Mouse (Mus musculus): ENCODE data around the gene Dennd1b. TPM values are rescaled to one million over a fixed set of nuclear protein-coding genes. Genes with fewer than 3 reads are reported as not detected.

Gene Dennd1b
- total and polyA plus RNA-seq, 2 experiments: 3.2 to 16.5 TPM

- Histone ChIP-seq H3K79me2 (ENCODE audit: control insufficient read depth, insufficient read depth, low read length) (peaks cover 16% of the 10 kb centered on the region; the same call in 1 of the 2 replicates), H3K27me3 (ENCODE audit: control insufficient read depth, insufficient read depth, low read length) (no peaks in the 10 kb centered on the region), H3K9ac (ENCODE audit: low read depth, low read length) (no peak overlapping the region), H3K36me3 (ENCODE audit: control insufficient read depth, insufficient read depth, low read length) (no peaks in the 10 kb centered on the region), H3K4me1 (ENCODE audit: control insufficient read depth, insufficient read depth, low read length) (no peaks in the 10 kb centered on the region), H3K4me3 (ENCODE audit: insufficient read depth, low read depth, low read length) (no peak overlapping the region), H3K27ac (replicated peaks; ENCODE audit: insufficient read depth, low read depth, low read length) (no peak overlapping the region)
- no peak for TF ChIP-seq CTCF (IDR thresholded peaks at IDR 0.05; ENCODE audit: low read depth, low read length)
- TF ChIP-seq POLR2A (IDR thresholded peaks at IDR 0.05; ENCODE audit: extremely low read depth, insufficient read depth, low read length): no peak
- DNase-seq (ENCODE audit: extremely low read depth, low read depth, low spot score): no peak
- 88% methylated on average over 4 of the region's 4 CpGs for WGBS
Observed at GRCm38 (mm10) chr1:138984161-138984560, 20.9 kb downstream of the Dennd1b start.

GRCm38 (mm10) chr1:138992384-138993138 lies 29.3 kb downstream of the Dennd1b start:
- H3K9ac ChIP-seq (ENCODE audit: low read depth, low read length): no peak overlapping the region
- H3K79me2 ChIP-seq (ENCODE audit: control insufficient read depth, insufficient read depth, low read length): peaks cover 18% of the 10 kb centered on the region
- TF ChIP-seq POLR2A (IDR thresholded peaks at IDR 0.05; ENCODE audit: extremely low read depth, insufficient read depth, low read length) (no peak), CTCF (IDR thresholded peaks at IDR 0.05; ENCODE audit: low read depth, low read length) (no peak)
- no peak overlapping the region for H3K27ac ChIP-seq (replicated peaks; ENCODE audit: insufficient read depth, low read depth, low read length)
- H3K4me1 ChIP-seq (ENCODE audit: control insufficient read depth, insufficient read depth, low read length): peaks cover 9% of the 10 kb centered on the region
- DNase-seq (ENCODE audit: extremely low read depth, low read depth, low spot score): peak; percentile 90
- no peaks in the 10 kb centered on the region for H3K27me3 ChIP-seq (ENCODE audit: control insufficient read depth, insufficient read depth, low read length)
- no peaks in the 10 kb centered on the region for H3K36me3 ChIP-seq (ENCODE audit: control insufficient read depth, insufficient read depth, low read length)
- H3K4me3 ChIP-seq (ENCODE audit: insufficient read depth, low read depth, low read length): no peak overlapping the region
- WGBS: 42% methylated on average over 5 of the region's 5 CpGs

- Histone ChIP-seq H3K27ac (replicated peaks; ENCODE audit: insufficient read depth, low read depth, low read length) (no peak overlapping the region), H3K79me2 (ENCODE audit: control insufficient read depth, insufficient read depth, low read length) (peaks cover 18% of the 10 kb centered on the region), H3K4me3 (ENCODE audit: insufficient read depth, low read depth, low read length) (no peak overlapping the region), H3K27me3 (ENCODE audit: control insufficient read depth, insufficient read depth, low read length) (no peaks in the 10 kb centered on the region), H3K4me1 (ENCODE audit: control insufficient read depth, insufficient read depth, low read length) (peaks cover 12% of the 10 kb centered on the region), H3K36me3 (ENCODE audit: control insufficient read depth, insufficient read depth, low read length) (no peaks in the 10 kb centered on the region), H3K9ac (ENCODE audit: low read depth, low read length) (no peak overlapping the region)
- TF ChIP-seq POLR2A (IDR thresholded peaks at IDR 0.05; ENCODE audit: extremely low read depth, insufficient read depth, low read length) (no peak), CTCF (IDR thresholded peaks at IDR 0.05; ENCODE audit: low read depth, low read length) (no peak)
- WGBS: 94% methylated on average over 6 of the region's 6 CpGs
- no peak for DNase-seq (ENCODE audit: extremely low read depth, low read depth, low spot score)
Observed at GRCm38 (mm10) chr1:138995621-138996380, 32.6 kb downstream of the Dennd1b start.

DNA sequence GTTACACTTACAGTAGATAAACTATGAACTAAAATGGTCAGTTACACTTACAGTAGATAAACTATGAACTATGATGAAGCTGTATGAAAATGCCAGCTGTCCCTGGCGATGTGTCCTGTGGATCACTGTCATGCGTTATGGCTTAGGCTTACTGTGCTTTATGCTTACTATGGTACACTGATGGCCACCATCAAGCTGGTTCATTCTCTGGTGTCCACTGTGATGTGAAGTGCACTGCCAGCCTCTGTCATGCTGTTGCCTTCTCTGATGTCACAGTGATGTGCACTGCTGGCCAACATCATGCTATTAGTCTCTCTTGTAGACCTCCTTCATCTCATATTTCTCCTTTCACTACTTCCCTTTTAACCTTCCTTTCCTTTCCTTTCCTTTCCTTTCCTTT lies 33.4 kb downstream of the Dennd1b start:
- Histone ChIP-seq H3K27me3 (ENCODE audit: control insufficient read depth, insufficient read depth, low read length) (no peaks in the 10 kb centered on the region), H3K9ac (ENCODE audit: low read depth, low read length) (no peak overlapping the region), H3K4me1 (ENCODE audit: control insufficient read depth, insufficient read depth, low read length) (peaks cover 15% of the 10 kb centered on the region), H3K4me3 (ENCODE audit: insufficient read depth, low read depth, low read length) (no peak overlapping the region), H3K36me3 (ENCODE audit: control insufficient read depth, insufficient read depth, low read length) (no peaks in the 10 kb centered on the region), H3K79me2 (ENCODE audit: control insufficient read depth, insufficient read depth, low read length) (peaks cover 19% of the 10 kb centered on the region), H3K27ac (replicated peaks; ENCODE audit: insufficient read depth, low read depth, low read length) (no peak overlapping the region)
- WGBS: 97% methylated on average over 2 of the region's 2 CpGs
- TF ChIP-seq POLR2A (IDR thresholded peaks at IDR 0.05; ENCODE audit: extremely low read depth, insufficient read depth, low read length) (no peak), CTCF (IDR thresholded peaks at IDR 0.05; ENCODE audit: low read depth, low read length) (no peak)
- DNase-seq (ENCODE audit: extremely low read depth, low read depth, low spot score): no peak

- no peaks in the 10 kb centered on the region for H3K27me3 ChIP-seq (ENCODE audit: control insufficient read depth, insufficient read depth, low read length)
- TF ChIP-seq POLR2A (IDR thresholded peaks at IDR 0.05; ENCODE audit: extremely low read depth, insufficient read depth, low read length) (no peak), CTCF (IDR thresholded peaks at IDR 0.05; ENCODE audit: low read depth, low read length) (no peak)
Observed at GRCm38 (mm10) chr1:139000675-139001379, 37.6 kb downstream of the Dennd1b start.

More at GRCm38 (mm10) chr1:139000675-139001379, 37.6 kb downstream of the Dennd1b start:
- Histone ChIP-seq H3K9ac (ENCODE audit: low read depth, low read length) (no peak overlapping the region), H3K79me2 (ENCODE audit: control insufficient read depth, insufficient read depth, low read length) (peaks cover 18% of the 10 kb centered on the region; the same call in 1 of the 2 replicates), H3K27ac (replicated peaks; ENCODE audit: insufficient read depth, low read depth, low read length) (no peak overlapping the region), H3K36me3 (ENCODE audit: control insufficient read depth, insufficient read depth, low read length) (no peaks in the 10 kb centered on the region), H3K4me3 (ENCODE audit: insufficient read depth, low read depth, low read length) (no peak overlapping the region), H3K4me1 (ENCODE audit: control insufficient read depth, insufficient read depth, low read length) (peaks cover 6% of the 10 kb centered on the region; the same call in 1 of the 2 replicates)
- 65% methylated on average over 9 of the region's 9 CpGs for WGBS
- DNase-seq (ENCODE audit: extremely low read depth, low read depth, low spot score): peak; percentile 16
